Mouse (Mus musculus): ENCODE results near the gene Upk1a. TPM values are rescaled to one million over a fixed set of nuclear protein-coding genes. Genes with fewer than 3 reads are reported as not detected.

Upk1a gene
- total RNA-seq, 1 experiment from 2014 or later = not detected

DNA sequence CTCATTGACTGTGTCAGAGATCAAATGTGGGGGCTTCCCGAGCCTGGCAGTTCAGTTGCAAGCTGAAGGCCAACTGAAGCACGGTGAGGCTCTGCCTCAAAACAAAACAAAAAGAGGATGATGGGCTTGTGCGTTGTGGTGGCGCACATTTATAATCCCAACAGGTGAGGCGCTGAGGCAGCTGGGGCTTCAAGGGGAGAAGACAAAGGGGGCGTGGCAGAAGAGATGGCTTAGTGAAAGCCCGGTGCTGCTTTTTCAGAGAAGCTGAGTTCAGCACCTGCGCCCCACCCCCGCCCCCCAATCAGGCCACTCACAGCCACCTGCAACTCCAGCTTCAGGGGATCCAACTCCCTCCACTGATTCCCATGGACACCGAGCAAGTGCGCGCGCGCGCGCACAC, 4.2 kb downstream of the Upk1a start:
- no peak for ATAC-seq (replicated peaks in 1 of 2; ENCODE audit: insufficient read depth in 1 of 2, low FRiP score in 2 of 2, low TSS enrichment in 1 of 2, low read depth in 1 of 2, poor library complexity in 2 of 2, severe bottlenecking in 2 of 2)

DNA sequence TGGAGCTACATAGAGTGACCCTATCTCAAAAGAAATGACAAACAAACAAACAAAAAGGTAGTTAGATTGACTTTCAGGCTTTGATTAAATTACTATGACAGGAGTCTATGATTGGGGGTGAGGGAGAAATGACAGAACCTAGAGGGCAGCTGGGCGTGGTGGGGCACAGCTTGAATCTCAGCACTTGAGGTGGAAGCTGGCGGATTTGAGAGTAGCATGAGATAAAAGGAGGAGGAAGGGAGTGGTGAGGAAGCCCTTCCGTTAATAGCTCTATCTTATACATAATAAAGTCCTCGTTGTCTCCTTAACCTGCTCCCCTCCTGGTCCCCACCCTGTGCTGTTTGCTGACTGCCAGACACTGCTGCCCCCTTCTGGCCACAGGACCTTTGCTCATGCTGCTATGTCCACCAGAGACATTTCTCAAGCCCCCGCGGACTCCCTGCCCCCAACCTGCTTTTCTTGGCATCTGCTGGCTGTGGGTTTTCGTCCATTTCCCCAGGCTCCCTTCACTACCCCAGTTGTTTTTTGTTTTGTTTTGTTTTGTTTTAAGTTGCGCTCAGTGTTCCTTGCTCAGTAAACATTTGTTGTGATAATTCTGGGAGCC, 4.8 kb downstream of the Upk1a start:
- ATAC-seq (replicated peaks in 1 of 2; ENCODE audit: insufficient read depth in 1 of 2, low FRiP score in 2 of 2, low TSS enrichment in 1 of 2, low read depth in 1 of 2, poor library complexity in 2 of 2, severe bottlenecking in 2 of 2) = peak; percentile 56 to 84; a peak in 3 of 4 replicates

DNA sequence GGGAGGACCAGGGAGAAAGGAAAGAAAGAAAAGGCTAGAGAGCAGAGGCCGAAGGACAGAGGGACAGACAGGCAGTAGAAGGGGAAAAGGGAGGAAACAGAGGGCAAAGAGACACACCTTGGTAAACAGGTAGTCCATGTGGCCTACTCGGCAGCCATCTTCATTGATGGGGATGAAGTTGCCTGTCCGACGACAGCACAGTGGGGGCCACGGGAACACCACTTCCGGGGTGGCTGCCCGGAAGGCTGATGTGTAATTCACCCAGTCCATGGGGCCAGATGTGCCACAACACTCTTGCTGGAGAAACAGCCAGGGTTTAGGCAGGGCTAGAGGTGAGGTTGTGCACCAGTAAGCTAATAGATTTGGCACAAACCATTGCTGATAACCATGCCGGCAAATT, 7.7 kb downstream of the Upk1a start:
- no peak for ATAC-seq (replicated peaks in 1 of 2; ENCODE audit: insufficient read depth in 1 of 2, low FRiP score in 2 of 2, low TSS enrichment in 1 of 2, low read depth in 1 of 2, poor library complexity in 2 of 2, severe bottlenecking in 2 of 2)

DNA sequence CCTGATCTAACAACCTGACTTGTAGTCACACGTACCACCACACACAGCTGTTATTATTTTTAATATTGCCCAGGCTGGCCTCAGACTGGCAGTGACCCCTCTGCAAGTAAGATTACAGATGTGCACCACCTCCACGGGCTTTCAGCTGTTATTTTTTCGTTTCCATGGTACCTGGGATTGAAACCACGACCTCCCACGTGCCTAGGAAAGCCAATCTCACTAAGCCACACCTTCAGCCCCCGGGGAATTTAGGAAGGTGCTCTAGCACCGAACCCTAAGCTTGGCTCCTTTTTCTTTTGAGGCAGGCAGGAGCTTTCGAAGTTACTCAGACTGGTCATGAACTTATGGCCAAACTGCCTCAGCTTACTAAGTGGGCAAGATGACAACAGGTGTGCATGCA, 8.2 kb downstream of the Upk1a start:
- ATAC-seq (replicated peaks in 1 of 2; ENCODE audit: insufficient read depth in 1 of 2, low FRiP score in 2 of 2, low TSS enrichment in 1 of 2, low read depth in 1 of 2, poor library complexity in 2 of 2, severe bottlenecking in 2 of 2) = no peak

DNA sequence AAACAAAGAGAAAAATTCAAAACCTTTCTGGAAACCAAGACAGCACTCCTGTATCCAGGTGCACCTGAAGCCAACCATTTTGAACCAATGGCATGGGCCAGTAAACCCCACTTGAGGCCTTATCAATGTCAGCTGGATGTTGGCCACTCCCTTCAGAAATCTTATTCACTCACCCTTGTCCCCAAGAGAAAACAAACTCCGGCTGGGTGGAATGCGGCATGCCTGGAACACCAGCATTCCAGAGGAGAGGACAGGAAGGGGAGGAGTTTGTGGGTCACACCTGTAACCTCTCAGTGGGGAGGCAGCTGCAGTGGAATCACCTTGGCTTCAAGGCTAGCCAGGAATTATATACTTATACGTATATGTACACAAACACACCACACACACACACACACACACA, 10.1 kb downstream of the Upk1a start:
- ATAC-seq (replicated peaks in 1 of 2; ENCODE audit: insufficient read depth in 1 of 2, low FRiP score in 2 of 2, low TSS enrichment in 1 of 2, low read depth in 1 of 2, poor library complexity in 2 of 2, severe bottlenecking in 2 of 2) = no peak

DNA sequence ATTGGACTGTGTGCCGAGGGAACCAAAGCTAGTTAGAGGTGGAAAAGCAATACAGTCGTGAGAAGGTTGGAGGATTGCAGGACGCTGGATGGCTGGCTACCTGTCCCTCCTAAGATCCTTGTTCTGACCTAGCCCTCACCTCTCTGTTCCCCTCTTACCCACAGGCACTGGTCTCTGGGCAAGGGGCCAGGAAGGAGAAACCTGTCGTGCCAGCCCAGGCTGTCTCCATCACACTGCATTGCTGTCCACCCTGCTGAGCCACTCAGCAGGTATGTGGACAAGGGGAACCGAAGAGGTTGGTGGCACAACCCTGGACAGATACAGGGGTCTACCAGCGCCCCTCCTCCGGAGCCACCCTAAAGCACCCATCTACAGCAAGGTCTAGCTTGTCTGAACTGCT, 12.0 kb downstream of the Upk1a start:
- no peak for ATAC-seq (replicated peaks in 1 of 2; ENCODE audit: insufficient read depth in 1 of 2, low FRiP score in 2 of 2, low TSS enrichment in 1 of 2, low read depth in 1 of 2, poor library complexity in 2 of 2, severe bottlenecking in 2 of 2)

DNA sequence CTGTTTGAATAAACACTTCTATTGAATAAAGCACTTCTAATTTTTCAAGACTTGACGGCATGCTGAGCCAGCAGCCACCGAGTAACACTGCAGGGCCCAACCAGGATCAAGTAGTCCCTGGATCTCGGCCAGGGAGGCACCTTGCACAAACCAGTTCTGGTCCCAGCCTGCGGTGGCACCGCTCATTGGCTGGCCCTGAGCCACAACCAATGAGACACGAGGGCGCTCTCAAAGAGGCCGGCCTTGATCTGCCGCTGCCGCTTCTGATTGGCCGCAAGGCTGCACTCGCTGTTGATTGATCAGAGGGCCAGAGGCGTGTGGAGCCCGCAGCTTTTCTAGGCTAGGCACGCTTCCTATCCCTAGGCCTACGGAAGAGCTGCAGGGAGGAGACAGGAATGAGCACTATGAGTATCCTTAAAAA, 12.7 kb downstream of the Upk1a start:
- ATAC-seq (replicated peaks in 1 of 2; ENCODE audit: insufficient read depth in 1 of 2, low FRiP score in 2 of 2, low TSS enrichment in 1 of 2, low read depth in 1 of 2, poor library complexity in 2 of 2, severe bottlenecking in 2 of 2) = peak; percentile 99

DNA sequence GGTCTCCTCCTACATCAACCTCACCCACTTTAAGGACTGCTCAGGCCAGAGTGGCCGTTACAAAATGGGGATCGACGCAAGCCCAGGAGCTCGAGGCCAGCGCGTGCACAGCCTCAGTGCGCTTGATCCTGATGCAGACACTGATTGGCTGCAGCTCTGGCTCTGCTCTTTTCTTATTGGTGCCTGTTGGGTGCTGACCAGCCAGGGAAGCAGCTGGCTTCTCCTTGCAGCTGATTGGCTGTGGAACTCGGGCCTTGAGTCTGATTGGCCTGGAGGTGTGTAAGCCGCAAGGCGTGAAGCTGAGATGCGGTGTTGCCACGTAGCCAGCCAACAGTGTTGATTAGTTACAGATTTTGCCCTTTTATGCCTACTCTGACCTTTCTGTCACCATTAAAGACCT, 13.9 kb downstream of the Upk1a start, which contains the start of gene Zbtb32:
Gene Zbtb32 (minus strand): TSS at position 124 of the 400 bp plus-strand sequence.
- ATAC-seq (replicated peaks in 1 of 2; ENCODE audit: insufficient read depth in 1 of 2, low FRiP score in 2 of 2, low TSS enrichment in 1 of 2, low read depth in 1 of 2, poor library complexity in 2 of 2, severe bottlenecking in 2 of 2) = no peak

DNA sequence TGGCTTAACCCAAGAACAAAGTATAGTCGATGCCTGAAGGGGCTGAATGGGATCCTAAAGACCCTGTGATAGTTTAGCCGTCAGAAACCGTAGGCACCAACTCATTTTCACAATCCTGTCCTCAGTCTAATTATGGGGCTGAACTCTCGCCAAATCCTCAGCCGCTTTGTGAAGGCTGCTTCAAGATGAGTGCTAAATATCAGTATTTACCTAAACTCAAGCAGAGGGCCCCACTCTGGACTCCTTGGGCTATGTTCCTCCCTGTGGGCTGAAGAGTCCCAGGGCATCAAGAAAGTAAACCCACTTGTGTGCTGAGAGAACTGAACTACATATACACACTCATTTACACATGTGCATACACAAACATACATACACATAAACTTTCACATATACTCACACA, 15.8 kb downstream of the Upk1a start:
- no peak for ATAC-seq (replicated peaks in 1 of 2; ENCODE audit: insufficient read depth in 1 of 2, low FRiP score in 2 of 2, low TSS enrichment in 1 of 2, low read depth in 1 of 2, poor library complexity in 2 of 2, severe bottlenecking in 2 of 2)

DNA sequence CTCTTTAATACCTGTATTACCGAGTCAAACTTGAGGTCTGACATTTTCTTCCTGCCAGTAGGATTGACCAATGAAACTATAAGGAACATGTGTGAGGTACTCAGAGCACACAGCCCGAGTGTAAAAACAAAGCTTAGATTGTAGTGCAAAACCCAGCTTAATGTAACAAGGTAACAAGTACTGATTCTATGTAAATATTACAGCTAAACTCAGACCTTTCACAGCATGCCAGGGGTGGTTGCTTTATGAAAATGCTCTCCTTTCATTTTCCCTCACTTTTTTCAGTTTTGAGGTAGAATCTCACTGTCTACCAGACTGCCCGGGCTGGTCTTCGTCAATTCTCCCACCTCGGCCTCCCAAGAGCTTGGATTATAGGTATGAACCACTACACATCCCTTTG, 16.6 kb downstream of the Upk1a start:
- no peak for ATAC-seq (replicated peaks in 1 of 2; ENCODE audit: insufficient read depth in 1 of 2, low FRiP score in 2 of 2, low TSS enrichment in 1 of 2, low read depth in 1 of 2, poor library complexity in 2 of 2, severe bottlenecking in 2 of 2)

DNA sequence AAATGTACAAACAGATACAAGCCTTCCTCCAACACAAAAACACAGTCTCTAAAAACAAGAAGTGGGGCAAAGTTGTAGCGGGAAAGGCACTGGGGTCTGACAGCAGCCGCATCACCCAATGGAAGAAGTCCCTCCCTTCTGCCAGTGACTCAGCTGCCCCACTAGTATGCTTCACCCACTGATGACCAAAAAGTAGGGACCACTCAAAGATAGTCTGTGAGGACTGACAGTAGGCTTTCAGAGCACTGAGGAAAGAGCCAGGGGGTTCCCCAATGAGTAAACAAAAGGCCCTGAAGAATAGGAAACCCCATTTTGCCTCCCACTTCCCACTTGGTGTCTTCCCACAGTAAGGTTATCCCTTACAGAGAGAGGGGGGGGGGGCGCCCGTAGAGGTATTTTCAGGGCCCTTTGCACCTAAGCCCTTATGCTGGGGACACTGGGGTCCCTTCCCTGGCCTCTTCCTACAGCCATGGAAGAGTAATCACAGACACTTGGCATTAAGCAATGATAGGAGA, 18.1 kb downstream of the Upk1a start:
- no peak for ATAC-seq (replicated peaks in 1 of 2; ENCODE audit: insufficient read depth in 1 of 2, low FRiP score in 2 of 2, low TSS enrichment in 1 of 2, low read depth in 1 of 2, poor library complexity in 2 of 2, severe bottlenecking in 2 of 2)

DNA sequence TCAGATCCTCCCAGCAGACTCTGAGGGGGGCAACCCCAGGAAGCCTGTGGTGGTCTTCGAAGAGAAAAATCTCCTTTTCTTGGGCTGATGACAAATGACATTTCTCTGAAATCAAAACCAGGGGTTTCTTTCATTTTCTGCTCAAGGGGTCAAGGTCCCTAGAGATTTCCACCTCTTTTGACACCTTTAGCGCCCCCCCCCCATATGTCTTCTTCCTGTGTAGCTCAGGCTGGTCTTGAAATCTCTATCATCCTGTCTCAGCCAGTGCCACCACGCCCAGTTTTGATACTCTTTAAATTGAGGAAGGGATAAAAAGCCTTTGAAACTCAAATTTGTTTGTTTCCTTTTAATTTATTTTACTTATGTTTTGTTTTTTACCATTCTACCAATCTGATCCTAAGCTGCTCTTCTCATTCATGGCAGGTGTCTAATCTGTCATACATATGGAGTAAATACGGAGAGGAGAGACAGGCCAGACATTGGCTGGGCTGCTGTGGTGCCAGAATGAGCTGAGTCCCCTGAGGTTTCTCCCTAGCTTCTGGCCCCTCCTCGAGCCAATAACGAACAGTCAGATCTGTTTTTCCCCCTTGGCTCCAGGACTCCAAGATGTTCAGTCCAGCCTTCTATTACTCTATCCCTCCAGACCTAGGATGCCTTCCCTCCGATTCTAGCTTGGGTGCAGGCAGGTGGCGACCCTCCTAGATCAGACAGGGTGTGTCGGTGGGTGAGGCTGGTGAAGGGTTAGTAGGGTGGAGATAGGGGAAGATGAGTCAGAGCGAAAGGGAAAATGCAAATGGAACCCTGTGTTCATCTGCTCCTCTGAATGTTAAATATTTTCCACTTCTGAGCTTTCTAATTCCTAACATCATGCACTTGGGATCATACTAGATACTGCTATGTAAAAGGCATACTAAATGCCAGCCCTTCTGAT, 18.8 kb downstream of the Upk1a start:
- ATAC-seq (replicated peaks in 1 of 2; ENCODE audit: insufficient read depth in 1 of 2, low FRiP score in 2 of 2, low TSS enrichment in 1 of 2, low read depth in 1 of 2, poor library complexity in 2 of 2, severe bottlenecking in 2 of 2) = no peak

DNA sequence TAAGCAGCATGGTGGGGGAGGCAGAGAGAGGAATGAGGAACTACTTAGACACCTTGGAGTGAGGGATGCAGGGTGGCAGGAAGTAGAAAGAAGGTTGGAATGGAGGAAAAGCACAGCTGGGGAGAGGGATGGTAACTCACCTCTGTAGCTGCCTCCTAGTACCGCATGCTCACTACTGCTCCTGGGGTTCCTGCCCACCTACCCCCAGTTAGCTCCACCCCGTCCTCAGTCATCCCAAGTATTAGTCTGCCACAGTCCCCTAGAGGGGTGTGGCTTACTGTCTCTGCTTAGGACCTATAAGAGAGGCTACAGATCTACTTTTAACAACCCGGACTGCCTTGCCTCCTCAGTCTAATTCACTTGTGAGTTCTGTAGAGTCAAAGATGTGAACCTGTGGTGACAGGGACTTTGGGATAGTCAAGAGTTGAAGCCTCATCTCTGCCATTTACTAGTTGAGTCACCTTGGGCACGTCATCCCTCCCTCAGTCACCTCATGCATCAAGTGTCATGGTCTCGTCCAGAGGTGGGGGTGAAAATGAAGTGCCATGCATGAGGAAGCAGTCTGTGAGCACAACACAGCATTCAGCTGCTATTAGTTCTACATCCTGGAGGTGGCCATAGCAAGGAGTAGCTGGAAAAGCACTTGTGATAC, 19.7 kb downstream of the Upk1a start:
- no peak for ATAC-seq (replicated peaks in 1 of 2; ENCODE audit: insufficient read depth in 1 of 2, low FRiP score in 2 of 2, low TSS enrichment in 1 of 2, low read depth in 1 of 2, poor library complexity in 2 of 2, severe bottlenecking in 2 of 2)

DNA sequence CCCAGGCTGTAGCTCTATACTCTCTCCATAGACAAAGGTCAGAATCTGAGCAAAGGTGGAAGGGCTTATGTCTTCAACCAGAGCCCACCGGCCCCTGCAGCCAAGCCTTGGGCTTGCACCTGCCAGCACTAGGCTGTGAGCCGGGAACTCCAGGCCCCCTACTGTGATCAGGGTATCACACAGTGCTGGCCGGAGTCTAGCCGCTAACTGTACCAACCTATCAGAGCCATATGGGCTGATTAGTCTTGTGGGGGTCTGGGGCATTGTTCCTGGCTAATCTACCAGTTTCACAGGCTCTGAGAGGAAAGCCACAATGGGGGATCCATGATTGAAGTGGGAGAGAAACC, 21.1 kb downstream of the Upk1a start:
- ATAC-seq (replicated peaks in 1 of 2; ENCODE audit: insufficient read depth in 1 of 2, low FRiP score in 2 of 2, low TSS enrichment in 1 of 2, low read depth in 1 of 2, poor library complexity in 2 of 2, severe bottlenecking in 2 of 2) = no peak

DNA sequence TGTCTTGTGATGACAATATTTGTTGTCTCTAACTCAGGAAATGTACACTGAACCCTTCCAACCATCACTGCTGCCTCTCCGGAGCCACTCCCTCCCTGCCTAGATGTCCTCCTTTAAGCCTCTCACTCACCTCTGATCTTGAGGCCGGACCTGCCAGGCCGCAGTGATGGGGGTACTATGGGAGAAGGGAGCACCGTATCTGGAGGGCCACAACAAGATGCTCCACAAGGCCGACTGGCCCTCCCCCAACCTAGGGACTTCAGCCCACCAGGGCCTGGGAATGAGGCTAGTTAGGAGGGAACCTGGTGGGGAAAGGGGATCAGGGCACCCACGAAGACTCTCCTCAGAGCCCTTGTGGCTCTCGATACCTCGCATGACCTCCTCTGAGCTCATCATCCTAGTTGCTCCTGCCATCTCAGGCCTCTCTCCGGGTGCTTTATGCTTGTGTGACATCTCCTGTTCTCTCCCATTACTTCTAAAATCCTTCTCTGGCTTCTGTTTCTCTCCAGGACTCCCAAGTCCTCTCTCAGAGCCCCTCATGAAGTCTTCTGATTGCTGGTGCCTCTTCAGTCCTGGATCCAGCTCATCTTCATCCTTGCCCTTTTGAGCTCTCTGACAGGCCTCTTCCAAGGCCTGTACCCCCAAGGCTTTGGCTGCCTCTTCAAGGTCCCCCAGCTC, 21.6 kb downstream of the Upk1a start:
- ATAC-seq (replicated peaks in 1 of 2; ENCODE audit: insufficient read depth in 1 of 2, low FRiP score in 2 of 2, low TSS enrichment in 1 of 2, low read depth in 1 of 2, poor library complexity in 2 of 2, severe bottlenecking in 2 of 2) = no peak

DNA sequence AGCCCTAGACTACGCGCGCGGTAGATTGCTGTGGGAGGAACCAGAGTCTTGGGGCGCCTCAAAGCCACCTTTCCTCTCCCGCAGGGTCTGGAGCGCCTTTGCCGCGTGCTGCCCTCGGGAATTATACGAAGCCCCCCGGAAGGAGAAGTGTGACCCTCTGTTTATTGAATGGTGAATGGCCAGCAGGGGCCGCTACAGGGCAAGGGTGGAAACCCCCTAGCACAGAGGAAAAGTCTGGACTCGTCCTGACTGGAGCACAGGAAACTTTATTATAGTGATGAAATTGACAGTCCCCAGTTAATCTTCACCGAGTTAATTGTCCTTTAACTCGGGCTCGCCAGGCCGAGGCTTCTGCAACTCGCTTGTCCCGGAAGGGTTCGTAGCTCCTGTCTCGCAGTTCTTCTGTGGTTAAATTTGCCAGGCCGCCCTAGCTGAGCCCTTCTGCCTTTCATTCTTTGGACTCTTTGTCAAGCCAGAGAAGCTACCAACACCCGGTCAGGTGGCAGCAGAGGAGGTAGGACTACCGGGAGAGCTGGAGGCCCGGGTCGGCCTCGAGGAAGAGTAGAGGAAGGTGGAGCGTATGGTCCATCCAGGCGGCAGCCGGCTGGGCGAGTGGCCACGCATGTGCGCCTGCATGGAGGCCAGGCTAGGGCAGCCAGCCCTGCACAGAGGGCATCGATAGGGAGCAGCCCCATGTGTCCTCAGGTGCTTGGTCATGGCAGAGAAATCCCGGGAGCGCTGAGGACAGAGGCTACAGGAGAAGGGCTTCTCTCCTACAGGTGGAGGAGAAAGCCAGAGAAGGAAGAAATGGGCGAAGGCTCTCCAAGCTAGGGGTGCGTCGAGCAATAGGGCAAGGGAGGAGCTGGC, 23.0 kb downstream of the Upk1a start:
- ATAC-seq (replicated peaks in 1 of 2; ENCODE audit: insufficient read depth in 1 of 2, low FRiP score in 2 of 2, low TSS enrichment in 1 of 2, low read depth in 1 of 2, poor library complexity in 2 of 2, severe bottlenecking in 2 of 2) = peak; percentile 57 to 58

Data from hematopoietic stem cell, adult 5-6 weeks (primary cell).